Mouse (Mus musculus) kidney, adult 8-10 months (tissue): ENCODE results near the gene Kcp.
A peak's percentile ranks its signal among the peaks of the same experiment; 100 is the strongest.

ENCODE experiments used
- DNase-seq, 2 experiments: peaks; one replicate each; pipeline ENCODE4 v3.0.0; 2022

The Kcp gene

GRCm38 (mm10) chr6:29507447-29508309, at the start of gene Kcp:
Gene Kcp, minus strand, starts transcription at chr6:29507952.
- DNase-seq, result peak; percentile 64

- DNase-seq, result no peak
Measured at GRCm38 (mm10) chr6:29557112-29557511, 49.4 kb upstream of the Kcp start.

DNA sequence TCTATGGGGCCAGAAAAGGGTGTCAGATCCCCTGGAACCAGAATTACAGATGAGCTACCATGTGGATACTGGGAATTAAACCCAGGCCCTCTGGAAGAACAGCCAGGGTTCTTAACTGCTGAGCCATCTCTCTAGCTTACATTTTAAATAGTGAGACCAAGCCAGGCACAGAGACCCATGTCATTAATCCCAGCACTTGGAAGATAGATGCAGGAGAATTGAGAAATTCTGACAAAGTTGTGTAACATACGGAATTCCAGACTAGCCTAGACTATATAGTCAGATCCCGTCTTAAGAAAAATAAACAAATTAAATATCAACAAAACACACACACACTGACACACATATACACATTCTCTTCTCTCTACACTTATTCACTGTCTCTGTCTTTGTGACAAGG, 44.8 kb upstream of the Kcp start:
- DNase-seq, result no peak

DNA sequence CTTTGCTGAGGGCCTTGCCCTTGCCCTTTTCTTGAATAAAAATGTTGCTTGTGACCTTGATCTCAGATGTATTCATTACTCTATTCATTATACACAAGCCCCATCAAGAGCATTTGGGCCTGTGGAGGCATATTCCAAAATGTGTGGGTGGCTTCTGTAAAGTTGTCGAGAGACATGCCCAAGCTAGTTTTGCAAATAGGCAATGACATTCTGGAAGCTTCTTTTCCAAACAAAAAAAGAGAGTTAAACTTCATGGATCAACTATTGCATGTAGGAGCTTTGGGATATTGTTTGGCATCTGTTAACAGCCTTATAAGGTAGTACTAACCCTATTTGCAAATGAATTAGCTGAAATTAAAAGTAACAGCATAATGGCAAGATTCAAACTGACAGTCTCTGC, 40.3 kb upstream of the Kcp start:
- DNase-seq, result no peak

GRCm38 (mm10) chr6:29547582-29547981, 39.8 kb upstream of the Kcp start:
- DNase-seq, result no peak

DNA sequence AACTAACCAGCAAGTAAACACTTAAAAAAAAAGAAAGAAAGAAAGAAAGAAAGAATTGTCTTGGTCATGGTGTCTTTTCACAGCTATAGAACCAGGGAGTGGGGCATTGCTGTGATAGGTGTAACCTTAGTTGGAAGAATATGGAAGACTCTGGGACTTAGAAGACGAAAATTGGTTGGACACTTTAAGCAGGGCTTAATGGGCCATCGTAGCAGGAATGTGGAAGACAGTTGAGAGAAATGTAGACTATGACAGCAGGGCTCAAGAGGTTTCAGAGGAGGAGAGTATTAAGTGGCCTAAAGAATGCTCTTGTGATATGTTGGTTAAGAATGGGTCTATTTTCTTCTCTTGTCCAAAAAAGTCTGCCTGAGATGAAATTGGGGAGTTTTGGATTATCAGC, 37.9 kb upstream of the Kcp start:
- no peak for DNase-seq

DNA sequence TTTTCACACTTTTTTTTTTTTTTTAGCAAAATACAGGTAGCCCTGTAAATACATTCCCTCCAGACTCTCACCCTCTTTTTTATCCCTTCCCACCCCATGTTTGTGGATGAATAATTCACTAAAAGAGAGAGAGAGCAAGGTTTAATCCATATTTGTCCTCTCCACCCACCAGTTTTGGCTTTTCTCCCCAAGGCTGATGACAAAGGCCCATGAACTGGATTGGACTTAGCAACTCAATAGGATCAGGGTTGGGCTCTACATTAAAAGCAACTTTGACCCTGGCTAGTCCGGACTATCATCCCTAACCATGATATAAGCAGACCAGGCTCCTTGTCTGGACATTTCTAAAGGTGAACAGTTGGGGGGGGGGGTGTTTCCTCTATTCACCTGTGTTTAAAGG, 33.2 kb upstream of the Kcp start:
- DNase-seq, result peak in 1 of 2 experiments; percentile 54

- no peak for DNase-seq
Measured at GRCm38 (mm10) chr6:29540223-29540622, 32.5 kb upstream of the Kcp start.

DNA sequence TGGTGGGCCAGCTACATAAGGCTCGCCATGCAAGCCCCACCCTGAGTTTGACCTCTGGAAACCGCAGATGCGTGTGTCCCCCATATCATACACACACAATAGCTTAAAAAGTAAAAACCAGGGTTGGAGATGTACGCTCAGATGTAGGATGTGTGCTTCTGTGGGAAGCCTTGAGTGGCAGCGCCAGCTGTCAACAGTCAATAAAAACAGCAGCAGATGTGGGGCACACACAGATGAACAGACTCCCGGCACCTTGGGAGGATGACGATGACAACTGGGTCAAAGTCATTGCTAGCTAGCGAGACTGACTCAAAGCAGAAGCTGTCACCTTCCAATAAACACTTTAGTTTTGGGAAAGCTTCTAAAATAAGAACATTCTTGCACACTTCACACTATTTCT, 31.8 kb upstream of the Kcp start:
- DNase-seq, result no peak

DNA sequence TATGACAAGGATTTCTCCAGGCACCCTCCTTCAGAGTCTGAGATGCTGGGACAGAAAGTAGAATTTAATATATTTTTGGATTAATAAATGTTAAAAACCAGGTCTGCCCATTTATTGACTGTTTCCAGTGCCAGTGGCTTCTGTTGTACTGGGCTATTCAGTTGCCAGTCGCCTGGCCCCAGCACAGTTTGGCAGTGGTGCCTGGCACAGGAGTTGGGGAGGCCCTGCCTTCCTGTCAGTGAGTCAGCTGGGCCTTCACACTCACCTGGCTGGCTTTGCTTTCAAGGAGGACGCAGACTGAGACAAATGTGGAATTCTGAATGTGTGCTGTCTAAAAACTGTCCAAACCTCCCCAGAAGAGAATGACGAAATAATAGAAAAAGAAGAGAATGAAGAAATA, 29.5 kb upstream of the Kcp start:
- DNase-seq, result no peak

DNA sequence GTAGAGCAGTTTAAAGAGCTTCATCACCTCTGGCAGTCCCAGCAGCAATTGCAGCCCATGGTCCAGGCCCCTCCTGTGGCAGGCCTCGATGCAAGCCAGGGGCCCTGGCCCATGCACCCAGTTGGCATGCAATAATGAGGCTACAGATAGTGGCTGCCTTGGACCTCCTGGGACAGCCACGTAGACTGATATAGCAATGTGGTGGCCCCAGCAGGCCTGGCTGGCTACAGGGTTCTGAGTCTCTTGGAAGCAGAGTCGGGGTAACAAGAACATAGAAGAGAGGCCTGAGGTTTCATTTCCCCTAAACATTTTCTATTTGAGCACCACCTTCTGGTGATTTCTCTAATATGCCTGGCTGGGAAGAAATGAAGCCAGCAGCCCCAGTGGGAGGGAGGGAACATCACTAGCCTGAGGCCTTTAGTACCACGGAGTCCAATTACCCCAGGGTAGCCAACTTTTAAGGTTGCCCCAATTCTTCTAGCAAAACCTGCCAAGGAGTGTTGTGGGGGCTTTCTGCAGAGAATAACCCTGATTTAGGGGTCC, 29.0 kb upstream of the Kcp start:
- no peak for DNase-seq

DNA sequence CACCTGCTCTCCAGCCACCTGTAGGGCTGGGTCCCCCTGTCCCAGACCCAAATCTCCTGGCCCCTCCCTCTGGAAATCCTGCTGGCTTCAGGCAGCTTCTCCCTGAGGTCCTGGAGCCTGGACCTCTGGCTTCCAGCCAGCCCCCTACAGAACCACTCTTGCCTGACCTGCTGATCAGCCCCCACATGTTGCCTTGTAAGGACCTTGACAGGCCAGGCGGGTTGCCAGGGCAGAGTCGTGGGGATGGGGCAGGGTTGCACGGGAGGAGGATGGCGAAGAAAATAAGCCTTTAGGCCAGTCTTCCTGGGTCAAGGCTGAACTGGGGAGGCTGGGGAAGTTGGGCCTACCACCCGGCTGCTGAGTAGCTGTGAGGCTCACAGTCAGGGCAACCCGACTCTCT, 27.6 kb upstream of the Kcp start:
- peak; percentile 46 to 65 for DNase-seq

DNA sequence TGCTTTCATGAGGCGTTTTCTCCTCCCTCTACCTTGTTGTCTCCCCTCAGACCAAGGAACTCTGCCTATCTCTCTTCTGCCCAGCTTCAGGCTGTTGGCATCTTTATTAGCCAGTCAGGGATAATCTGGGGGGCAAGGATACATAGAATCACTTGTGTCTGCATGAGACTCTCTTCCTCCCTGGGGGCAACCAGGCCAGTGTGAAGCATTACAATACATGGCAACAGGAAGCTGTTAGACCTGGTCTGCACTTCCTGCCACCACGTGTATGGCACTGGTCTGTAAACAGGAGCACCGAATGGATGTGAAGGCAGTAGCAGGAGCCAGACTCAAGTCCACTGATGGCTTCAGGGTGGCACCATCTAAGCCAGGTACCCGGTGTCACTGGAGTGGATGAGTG, 22.3 kb upstream of the Kcp start:
- no peak for DNase-seq

- DNase-seq, result no peak
Measured at GRCm38 (mm10) chr6:29529444-29529820, 21.7 kb upstream of the Kcp start.

DNA sequence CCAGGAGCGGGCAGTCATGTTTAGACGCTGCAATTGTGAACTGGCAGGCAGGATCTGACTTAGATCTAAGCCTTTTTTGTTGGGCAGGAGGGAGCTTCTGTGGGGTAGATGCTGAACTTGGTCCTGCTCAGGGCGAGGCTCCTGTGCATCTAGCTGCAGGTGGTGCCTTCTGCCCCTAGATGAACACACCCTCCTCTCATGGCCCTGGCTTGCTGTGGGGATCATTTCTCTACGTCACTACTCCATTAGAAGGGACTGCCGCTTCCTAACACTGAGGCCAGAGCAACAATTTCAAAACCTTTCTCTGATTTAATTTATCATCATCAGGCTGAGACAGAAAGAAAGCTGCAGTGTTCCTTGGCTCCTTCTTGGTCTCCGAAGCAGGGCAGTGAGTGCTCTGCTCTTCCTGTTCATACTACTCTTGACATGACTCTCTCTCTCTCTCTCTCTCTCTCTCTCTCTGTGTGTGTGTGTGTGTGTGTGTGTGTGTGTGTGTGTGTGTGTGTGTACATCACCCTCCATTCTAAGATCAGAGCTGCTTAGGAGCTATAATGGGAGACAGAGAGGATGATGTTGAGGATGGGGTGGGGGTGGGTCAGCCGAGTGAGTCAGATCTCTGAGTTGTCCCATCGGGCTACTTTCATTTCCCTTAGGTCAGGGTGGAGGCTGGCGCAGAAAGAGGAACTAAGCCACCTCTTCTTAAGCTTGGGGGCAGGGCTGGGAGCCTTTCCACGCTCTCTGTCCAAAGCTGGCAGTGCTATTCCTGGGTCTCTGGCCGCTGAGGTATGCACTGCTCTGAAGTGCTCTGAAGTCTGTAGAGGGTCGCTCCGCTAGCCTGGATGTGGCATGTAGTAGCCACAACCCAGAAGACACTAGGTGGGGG, 21.1 kb upstream of the Kcp start:
- no peak for DNase-seq

GRCm38 (mm10) chr6:29528165-29528505, 20.4 kb upstream of the Kcp start:
- DNase-seq, result no peak

GRCm38 (mm10) chr6:29527361-29528164, 19.8 kb upstream of the Kcp start:
- no peak for DNase-seq

DNA sequence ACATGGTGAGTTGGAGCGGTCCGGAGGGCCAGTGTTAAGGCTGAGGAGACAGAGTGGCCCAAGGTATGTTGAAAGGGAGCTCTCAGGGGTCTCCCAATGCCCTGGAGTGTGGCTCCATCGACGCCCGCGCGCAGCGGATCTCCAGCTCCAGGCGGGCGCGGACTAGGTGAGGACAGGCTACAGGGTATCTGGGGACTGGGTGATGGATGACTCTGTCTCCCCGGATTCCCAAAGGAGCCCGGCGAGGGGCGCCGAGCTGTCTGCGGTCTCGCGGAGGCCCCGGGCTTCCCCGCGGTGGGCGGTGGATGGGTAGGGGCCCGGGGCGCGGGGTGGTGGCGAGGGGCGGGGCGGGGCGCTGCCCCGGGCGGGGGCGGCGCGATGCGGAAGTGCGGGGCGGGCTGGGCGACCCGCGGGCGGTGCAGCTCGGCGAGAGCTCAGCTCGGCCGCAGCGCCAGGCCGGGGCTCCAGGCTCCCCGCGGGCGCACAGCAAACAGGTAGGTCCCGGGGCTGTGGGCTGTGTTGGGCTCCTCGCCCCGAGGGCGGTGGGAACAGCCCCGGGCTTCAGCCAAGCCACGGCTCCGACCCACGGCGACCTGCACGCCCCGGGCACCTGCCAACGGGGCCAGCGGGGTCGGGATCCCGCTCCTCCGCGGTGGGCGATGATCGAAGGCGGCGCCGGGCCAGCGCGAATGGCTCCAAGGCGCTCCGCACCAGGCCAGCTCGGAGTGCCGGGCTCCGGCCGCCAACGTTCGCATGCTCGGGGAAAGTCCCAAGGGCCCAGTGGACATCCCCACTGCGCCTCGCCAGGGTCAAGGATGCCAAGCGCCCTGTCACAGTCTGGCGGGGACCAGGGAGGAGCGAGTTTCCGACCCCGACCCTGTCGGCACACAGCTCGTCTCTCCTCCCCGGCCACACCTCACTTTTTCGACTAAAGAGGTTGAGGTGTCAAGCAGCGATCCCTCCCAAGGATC, 18.8 kb upstream of the Kcp start, which contains the start of gene Irf5:
Gene Irf5, plus strand, starts transcription at position 345 of the 971 bp plus-strand sequence.
- no peak for DNase-seq

DNA sequence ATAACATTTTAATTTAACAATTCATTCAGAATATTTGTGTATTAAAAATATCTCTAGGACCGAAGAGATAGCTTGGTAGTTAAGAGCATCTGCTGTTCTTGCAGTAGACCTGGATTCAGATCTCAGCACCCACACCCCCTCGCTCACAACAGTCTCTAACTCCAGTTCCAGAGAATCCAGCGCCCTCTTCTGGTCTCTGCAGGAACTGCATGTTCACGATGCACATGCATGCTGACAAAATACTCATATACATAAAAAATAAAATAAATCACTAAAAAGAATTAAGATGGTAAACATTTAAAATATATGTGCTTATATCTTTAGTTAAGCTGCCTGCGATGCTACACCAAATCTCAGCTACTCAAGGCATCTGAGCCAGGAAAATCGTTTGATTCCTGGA, 17.5 kb upstream of the Kcp start:
- DNase-seq, result no peak

GRCm38 (mm10) chr6:29524034-29524489, 16.3 kb upstream of the Kcp start:
- DNase-seq, result no peak

DNA sequence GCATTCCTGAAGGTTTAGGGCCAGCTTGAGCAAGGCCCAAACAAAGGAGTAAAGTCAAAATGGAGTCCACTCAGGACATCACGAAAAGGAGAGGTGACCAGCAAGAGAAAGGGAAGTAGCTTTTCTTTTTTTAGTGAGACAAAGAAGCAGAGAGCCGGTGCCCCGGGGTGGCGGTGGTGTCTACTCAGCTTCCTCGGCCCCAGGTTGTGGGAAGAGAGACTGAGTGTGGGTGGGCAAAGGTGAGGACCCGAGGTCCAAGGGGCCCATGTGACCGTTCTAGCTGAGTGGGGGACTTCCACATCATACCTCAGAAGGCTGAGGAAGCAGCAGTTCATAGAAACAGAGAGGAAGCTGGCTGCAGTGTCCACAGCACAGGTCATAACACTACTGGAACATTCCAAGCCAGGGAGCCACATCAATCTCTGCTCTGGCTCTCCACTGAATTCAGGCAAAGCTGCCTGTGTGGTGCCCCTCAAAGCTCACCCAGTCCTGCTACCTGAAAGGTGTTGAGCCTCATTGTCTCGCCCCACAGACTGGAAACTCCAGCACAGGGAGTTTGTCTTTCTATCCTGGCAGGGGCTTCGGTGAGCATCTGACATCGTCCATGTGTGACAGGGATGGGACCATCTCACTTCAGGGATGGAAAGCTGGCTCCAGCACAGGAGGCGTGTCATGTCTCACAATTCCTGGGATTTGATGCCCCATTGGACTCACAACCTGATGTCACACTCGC, 15.7 kb upstream of the Kcp start:
- no peak for DNase-seq
